9 mouse cellular contexts compared by ENCODE assay signal in genomic region chr9:34498651-34499050, GRCm38 (mm10). TPM values are rescaled to one million over a fixed set of nuclear protein-coding genes. Genes with fewer than 3 reads are reported as not detected.
A peak's percentile ranks its signal among the peaks of the same experiment; 100 is the strongest.
DNase-seq lines count a peak whose midpoint lies in the region; ATAC-seq lines count a peak whose summit lies in the region.
"Had no signal": no experiment of that assay in that cellular context is flagged by ENCODE, and none has a peak within 500 bp of the region (broad histone marks: within the 10 kb centered on the region; RNA-seq: fewer than 3 reads in every experiment).

No protein-coding gene starts in this region.

- H3K4me2 ChIP-seq in forebrain, embryonic 15.5 days (replicated peaks): no peak overlapping the region
- H3K4me2 ChIP-seq: limb, embryonic 15.5 days had no signal

- WGBS in forebrain, embryonic 15.5 days: 3% methylated on average over 5 of the region's 5 CpGs
- 7% methylated on average over 5 of the region's 5 CpGs for WGBS in hindbrain, embryonic 10.5 days

- H3K4me1 ChIP-seq in forebrain, embryonic 15.5 days: peaks cover 7% of the 10 kb centered on the region; the same call in 1 of the 2 replicates
- peaks cover 10% of the 10 kb centered on the region; the same call in 1 of the 2 replicates for H3K4me1 ChIP-seq in hindbrain, embryonic 10.5 days (replicated peaks)
- H3K4me1 ChIP-seq: limb, embryonic 15.5 days had no signal

- H3K27me3 ChIP-seq in forebrain, embryonic 15.5 days: peaks cover 4% of the 10 kb centered on the region; the same call in 1 of the 2 replicates
- H3K27me3 ChIP-seq in hindbrain, embryonic 10.5 days (ENCODE audit: insufficient read depth, poor library complexity, severe bottlenecking): peaks cover 5% of the 10 kb centered on the region; the same call in 1 of the 2 replicates

- no peaks in the 10 kb centered on the region for H3K36me3 ChIP-seq in forebrain, embryonic 15.5 days
- no peaks in the 10 kb centered on the region for H3K36me3 ChIP-seq in hindbrain, embryonic 10.5 days
- H3K36me3 ChIP-seq: limb, embryonic 15.5 days had no signal

- no peak overlapping the region for H3K4me3 ChIP-seq in forebrain, embryonic 15.5 days
- H3K4me3 ChIP-seq in hindbrain, embryonic 10.5 days: no peak overlapping the region
- H3K4me3 ChIP-seq: limb, embryonic 15.5 days had no signal

- peak; percentile 89 for DNase-seq in NIH3T3 (ENCODE audit: low read depth)
- peak; percentile 78 for DNase-seq in hindbrain, embryonic 10.5 days (ENCODE audit: low spot score)
- peak; percentile 79 to 89 for DNase-seq in layer of hippocampus, postnatal 36 days
- DNase-seq in right cerebral cortex, postnatal 10 days (ENCODE audit: low spot score in 2 of 2): peak; percentile 87 to 92

- H3K27ac ChIP-seq in forebrain, embryonic 15.5 days (replicated peaks): no peak overlapping the region
- H3K27ac ChIP-seq in hindbrain, embryonic 10.5 days: no peak overlapping the region
- H3K27ac ChIP-seq: limb, embryonic 15.5 days had no signal

- H3K9me3 ChIP-seq in forebrain, embryonic 15.5 days: no peaks in the 10 kb centered on the region
- no peaks in the 10 kb centered on the region for H3K9me3 ChIP-seq in hindbrain, embryonic 10.5 days
- H3K9me3 ChIP-seq: limb, embryonic 15.5 days had no signal

- peak; percentile 57 for ATAC-seq in cerebellum, adult (ENCODE audit: insufficient number of reproducible peaks, low FRiP score, low TSS enrichment)
- peak; percentile 78 for ATAC-seq in forebrain, embryonic 15.5 days (replicated peaks)
- ATAC-seq in megakaryocyte, adult 5-6 weeks (ENCODE audit: poor library complexity, severe bottlenecking): 0 out of 2 replicates have a peak, but pooled peaks have one; percentile 51
- ATAC-seq in activated CD4-positive, CD25-positive, alpha-beta regulatory T cell, adult 4 months: no peak

- no peak overlapping the region for H3K9ac ChIP-seq in forebrain, embryonic 15.5 days (replicated peaks)
- H3K9ac ChIP-seq: limb, embryonic 15.5 days had no signal

RNA-seq across cellular contexts. Expression of gene Kirrel3, which starts 13.0 kb away (rescaled TPM):
- 45.0 and 48.1 TPM in 2 replicates for polyA plus RNA-seq in forebrain, embryonic 15.5 days (2015; fragmentation: Nextera tagmentation; extraction: Ambion mirVana)
- 6.6 and 9.8 TPM in 2 replicates for polyA plus RNA-seq in hindbrain, embryonic 10.5 days (2016; fragmentation: Nextera tagmentation; extraction: Ambion mirVana)
- total RNA-seq in layer of hippocampus, postnatal 36 days (2021): 10 to 100 TPM; 51.8 to 55.1 TPM
- not detected in 2 replicates for total RNA-seq in megakaryocyte, adult 5-6 weeks (2015)
- not detected in 2 replicates for total RNA-seq in megakaryocyte, adult 5-6 weeks (2017)
- not detected for polyA plus RNA-seq in activated CD4-positive, CD25-positive, alpha-beta regulatory T cell, adult 4 months (2017; shearing (Covaris generic))
